Mouse (Mus musculus) T-helper 17 cell (primary cell): Measurements from ENCODE around the gene Gps2.

ENCODE experiments used
- in situ Hi-C, 2 experiments: fragments of 300-600 bp; cut with MboI, MseI; formaldehyde crosslinking; loops; 1 replicate in 1 of 2; 2 replicates in 1 of 2; pipeline ENCODE4 v1.15.1; 2025; ENCODE audit warnings: high pct_unique_total_duplicates in 2 of 2

Gps2 gene

GRCm38 (mm10) chr11:69913554-69914371 is at the start of gene Gps2:
Gps2 (plus strand) TSS chr11:69913888.
- in situ Hi-C loops = loop anchor here (10.0 kb wide), 2 partner anchors 751 to 1061 kb away; partner anchors contain the start of genes Rpain (in 1 of the 2) and Spag7 (in 1 of the 2)

GRCm38 (mm10) chr11:69864138-69864860 is 49.4 kb upstream of the Gps2 start:
- in situ Hi-C loops = no loop called here

GRCm38 (mm10) chr11:69865561-69865960 is 48.1 kb upstream of the Gps2 start:
- in situ Hi-C loops = no loop called here

GRCm38 (mm10) chr11:69867335-69867734 is 46.4 kb upstream of the Gps2 start:
- in situ Hi-C loops = no loop called here

- in situ Hi-C loops = no loop called here
These were observed 43.2 kb upstream of the Gps2 start for GRCm38 (mm10) chr11:69870289-69871069.

- in situ Hi-C loops = no loop called here
These were observed 41.9 kb upstream of the Gps2 start for GRCm38 (mm10) chr11:69871822-69872221.

GRCm38 (mm10) chr11:69872451-69872850 is 41.2 kb upstream of the Gps2 start:
- in situ Hi-C loops = no loop called here

GRCm38 (mm10) chr11:69876186-69876585 is 37.5 kb upstream of the Gps2 start:
- in situ Hi-C loops = loop anchor here (5.0 kb wide), 5 partner anchors 69 to 189 kb away; partner anchors contain the start of genes Fgf11 (in 1 of the 2), Polr2a (in 1 of the 2), Tmem102 (in 1 of the 2) and Tnfsf13 (in 1 of the 2)

- in situ Hi-C loops = loop anchor here (5.0 kb wide), 5 partner anchors 70 to 190 kb away; partner anchors contain the start of genes Fgf11 (in 1 of the 2), Polr2a (in 1 of the 2), Tmem102 (in 1 of the 2) and Tnfsf13 (in 1 of the 2)
These were observed 36.8 kb upstream of the Gps2 start for GRCm38 (mm10) chr11:69876867-69877266.

GRCm38 (mm10) chr11:69877878-69878277 is 35.8 kb upstream of the Gps2 start, which contains the start of gene Tmem95:
Tmem95 (minus strand) TSS chr11:69878018.
- in situ Hi-C loops = loop anchor here (5.0 kb wide), 5 partner anchors 71 to 191 kb away; partner anchors contain the start of genes Fgf11 (in 1 of the 2), Polr2a (in 1 of the 2), Tmem102 (in 1 of the 2) and Tnfsf13 (in 1 of the 2)

- in situ Hi-C loops = loop anchor here (5.0 kb wide), 5 partner anchors 71 to 191 kb away; partner anchors contain the start of genes Fgf11 (in 1 of the 2), Polr2a (in 1 of the 2), Tmem102 (in 1 of the 2) and Tnfsf13 (in 1 of the 2)
These were observed 35.3 kb upstream of the Gps2 start for GRCm38 (mm10) chr11:69878399-69878798.

- in situ Hi-C loops = loop anchor here (5.0 kb wide), 5 partner anchors 72 to 192 kb away; partner anchors contain the start of genes Fgf11 (in 1 of the 2), Polr2a (in 1 of the 2), Tmem102 (in 1 of the 2) and Tnfsf13 (in 1 of the 2)
These were observed 34.7 kb upstream of the Gps2 start for GRCm38 (mm10) chr11:69878952-69879351.

GRCm38 (mm10) chr11:69879711-69880110 is 34.0 kb upstream of the Gps2 start:
- in situ Hi-C loops = loop anchor here (5.0 kb wide), 6 partner anchors 68 to 192 kb away; partner anchors contain the start of genes Fgf11 (in 1 of the 2), Polr2a (in 1 of the 2), Slc2a4 (in 1 of the 2) and Tmem102 (in 1 of the 2)

GRCm38 (mm10) chr11:69880506-69880852 is 33.2 kb upstream of the Gps2 start:
- in situ Hi-C loops = loop anchor here in 1 of 2 experiments (5.0 kb wide), 1 partner anchor 67 kb away; the partner anchor contains the start of gene Slc2a4

- in situ Hi-C loops = loop anchor here in 1 of 2 experiments (5.0 kb wide), 1 partner anchor 66 kb away; the partner anchor contains the start of gene Slc2a4
These were observed 32.7 kb upstream of the Gps2 start, which contains the start of gene Kctd11 for GRCm38 (mm10) chr11:69880853-69881603. Kctd11 (minus strand) TSS chr11:69881406.

GRCm38 (mm10) chr11:69881787-69882670 is 31.7 kb upstream of the Gps2 start:
- in situ Hi-C loops = loop anchor here in 1 of 2 experiments (5.0 kb wide), 1 partner anchor 65 kb away; the partner anchor contains the start of gene Slc2a4

GRCm38 (mm10) chr11:69883066-69883465 is 30.6 kb upstream of the Gps2 start:
- in situ Hi-C loops = loop anchor here in 1 of 2 experiments (5.0 kb wide), 1 partner anchor 64 kb away; the partner anchor contains the start of gene Slc2a4

- in situ Hi-C loops = loop anchor here in 1 of 2 experiments (5.0 kb wide), 1 partner anchor 64 kb away; the partner anchor contains the start of gene Slc2a4
These were observed 30.0 kb upstream of the Gps2 start for GRCm38 (mm10) chr11:69883527-69884151.
